Mouse (Mus musculus) heart, embryonic 15.5 days (tissue): ENCODE results near the gene Ndufa10. TPM values are rescaled to one million over a fixed set of nuclear protein-coding genes. Genes with fewer than 3 reads are reported as not detected.

ENCODE experiments used
- ATAC-seq: fragments of 200-750 bp; cut with Nextera tagmentation; replicated peaks from 2 replicates; pipeline ENCODE4 v1.8.0; 2017; ENCODE audit warnings: low read depth, moderate TSS enrichment; ENCODE audit not compliant: insufficient number of reproducible peaks, insufficient read depth, low FRiP score
- H3K27ac ChIP-seq: fragments of 300-500 bp; sonication (generic); 2 replicates; pipeline ENCODE4 v1.5.1; 2015; ENCODE audit warnings: mild to moderate bottlenecking, inconsistent platforms
- H3K27me3 ChIP-seq: fragments of 300-500 bp; sonication (generic); 2 replicates; pipeline ENCODE4 v1.6.1; 2015; ENCODE audit warnings: inconsistent platforms
- H3K36me3 ChIP-seq: fragments of 300-500 bp; sonication (generic); 2 replicates; pipeline ENCODE4 v1.6.1; 2015; ENCODE audit warnings: mild to moderate bottlenecking, inconsistent platforms
- H3K4me1 ChIP-seq: fragments of 300-500 bp; sonication (generic); replicated peaks from 2 replicates; pipeline ENCODE4 v1.6.1; 2015; ENCODE audit warnings: inconsistent platforms
- H3K4me2 ChIP-seq: fragments of 300-500 bp; sonication (generic); 2 replicates; pipeline ENCODE4 v1.6.1; 2015; ENCODE audit warnings: inconsistent platforms, mild to moderate bottlenecking, moderate library complexity
- H3K4me3 ChIP-seq: fragments of 300-500 bp; sonication (generic); 2 replicates; pipeline ENCODE4 v1.5.1; 2015; ENCODE audit warnings: mild to moderate bottlenecking, inconsistent platforms
- H3K9ac ChIP-seq: fragments of 300-500 bp; sonication (generic); 2 replicates; pipeline ENCODE4 v1.6.1; 2015; ENCODE audit warnings: mild to moderate bottlenecking, inconsistent platforms
- H3K9me3 ChIP-seq: fragments of 300-500 bp; sonication (generic); replicated peaks from 2 replicates; pipeline ENCODE4 v1.6.1; 2016; ENCODE audit warnings: inconsistent platforms
- WGBS: fragments of 180-500 bp; shearing (Covaris S2); methylation state at CpG from one replicate; pipeline ENCODE4 v1.1.7; 2015; ENCODE audit warnings: mixed read lengths; 5-methylcytosine and 5-hydroxymethylcytosine counted together
- polyA plus RNA-seq: library from polyadenylated mRNA; unstranded; fragments of >200 nt; fragmentation: Nextera tagmentation; extraction: Ambion mirVana; gene quantifications from 2 replicates; pipeline ENCODE4 v1.2.1, GENCODE M21; 2015

Gene Ndufa10
- polyA plus RNA-seq, 1 experiment from 2014 or later: 516 TPM

GRCm38 (mm10) chr1:92457758-92458157 is 15.9 kb downstream of the Ndufa10 start:
- H3K4me1 ChIP-seq: no peaks in the 10 kb centered on the region
- H3K4me2 ChIP-seq: no peak overlapping the region
- no peak overlapping the region for H3K4me3 ChIP-seq
- no peak overlapping the region for H3K27ac ChIP-seq
- no peaks in the 10 kb centered on the region for H3K9me3 ChIP-seq
- no peak for ATAC-seq
- H3K9ac ChIP-seq: no peak overlapping the region
- H3K27me3 ChIP-seq: no peaks in the 10 kb centered on the region
- peaks cover 85% of the 10 kb centered on the region for H3K36me3 ChIP-seq

- WGBS: 66% methylated on average over 8 of the region's 8 CpGs
- Histone ChIP-seq H3K27me3 (no peaks in the 10 kb centered on the region), H3K9me3 (no peaks in the 10 kb centered on the region), H3K27ac (no peak overlapping the region), H3K4me3 (no peak overlapping the region), H3K4me1 (0 out of 2 replicates have a peak, but pooled peaks cover under 1% of the 10 kb centered on the region), H3K4me2 (no peak overlapping the region), H3K9ac (no peak overlapping the region), H3K36me3 (peaks cover 85% of the 10 kb centered on the region)
- ATAC-seq: no peak
These were observed 19.8 kb downstream of the Ndufa10 start for GRCm38 (mm10) chr1:92453751-92454445.

DNA sequence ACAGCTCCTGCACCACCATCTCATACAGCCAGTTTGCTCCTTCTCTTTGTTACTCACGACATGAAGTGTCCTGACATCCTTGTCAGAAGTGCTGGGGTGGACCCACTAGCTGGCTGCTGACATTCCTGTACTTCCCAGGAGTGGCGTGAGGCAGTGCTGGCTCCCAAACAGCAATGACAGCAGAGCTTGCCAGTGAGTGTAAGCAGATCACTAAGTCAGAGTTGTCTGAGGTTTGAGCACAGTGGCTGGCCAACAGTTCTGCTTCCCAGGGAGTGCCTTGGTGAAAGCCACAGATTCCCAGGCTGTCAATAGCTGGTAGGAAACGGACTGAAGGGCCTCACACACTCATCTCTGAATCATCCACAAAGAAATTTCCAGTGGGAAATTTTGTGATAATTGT is 25.4 kb downstream of the Ndufa10 start:
- H3K27me3 ChIP-seq: no peaks in the 10 kb centered on the region
- no peak overlapping the region for H3K4me3 ChIP-seq
- peaks cover 74% of the 10 kb centered on the region for H3K36me3 ChIP-seq
- 56% methylated on average over 3 of the region's 3 CpGs for WGBS
- H3K9me3 ChIP-seq: no peaks in the 10 kb centered on the region
- no peak overlapping the region for H3K4me2 ChIP-seq
- no peak overlapping the region for H3K9ac ChIP-seq
- ATAC-seq: peak; percentile 67; the same call in 1 of the 2 replicates
- H3K4me1 ChIP-seq: 0 out of 2 replicates have a peak, but pooled peaks cover 5% of the 10 kb centered on the region
- peak overlapping the region; percentile 23; the same call in 1 of the 2 replicates for H3K27ac ChIP-seq

GRCm38 (mm10) chr1:92441453-92442063 is 32.1 kb downstream of the Ndufa10 start:
- Histone ChIP-seq H3K4me1 (peaks cover 22% of the 10 kb centered on the region), H3K4me3 (no peak overlapping the region), H3K9ac (no peak overlapping the region), H3K27me3 (no peaks in the 10 kb centered on the region), H3K36me3 (peaks cover 59% of the 10 kb centered on the region), H3K9me3 (no peaks in the 10 kb centered on the region), H3K4me2 (no peak overlapping the region), H3K27ac (no peak overlapping the region)
- no peak for ATAC-seq
- WGBS: 57% methylated on average over 6 of the region's 6 CpGs

DNA sequence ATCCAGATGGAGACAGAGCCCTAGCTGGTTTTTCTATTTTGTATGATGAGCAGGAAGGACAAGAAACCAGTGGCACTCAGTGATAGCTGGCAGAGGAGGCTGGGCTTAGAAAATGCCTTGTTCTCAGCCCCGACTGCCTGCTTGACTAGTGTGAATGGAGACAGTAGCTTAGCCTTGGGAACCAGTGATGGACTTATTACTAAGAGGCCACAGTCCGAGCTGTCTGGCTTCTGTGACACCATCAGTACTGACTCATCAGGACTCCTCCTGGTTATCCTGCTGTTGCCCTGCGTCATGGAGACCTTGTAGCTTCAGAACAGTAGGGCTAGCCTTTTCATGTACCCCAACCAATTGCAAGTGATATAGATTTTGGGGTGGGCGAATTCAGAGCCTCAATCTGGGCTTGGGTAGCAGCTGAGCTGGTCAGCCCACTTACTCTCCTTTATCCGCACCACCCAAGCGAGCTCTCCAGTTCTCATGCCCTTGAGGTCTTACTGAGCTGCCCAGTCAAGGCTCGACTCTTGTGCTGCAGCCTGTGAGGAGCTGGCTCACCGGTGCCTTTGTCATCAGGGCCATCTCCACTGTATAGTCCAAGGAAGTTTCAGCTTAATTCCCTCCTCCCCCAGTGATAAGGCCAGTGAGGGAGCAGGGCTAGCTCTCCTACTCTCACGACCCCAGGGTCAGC is 33.5 kb downstream of the Ndufa10 start:
- 82% methylated on average over 9 of the region's 9 CpGs for whole genome bisulfite sequencing
- no peak overlapping the region for H3K4me2 ChIP-seq

GRCm38 (mm10) chr1:92437678-92438271 is 35.9 kb downstream of the Ndufa10 start:
- Histone ChIP-seq H3K36me3 (peaks cover 43% of the 10 kb centered on the region), H3K9ac (no peak overlapping the region), H3K27ac (peak overlapping the region; percentile 80), H3K9me3 (no peaks in the 10 kb centered on the region), H3K27me3 (no peaks in the 10 kb centered on the region), H3K4me2 (0 out of 2 replicates have a peak overlapping the region, but pooled peaks have one; percentile 6), H3K4me3 (no peak overlapping the region), H3K4me1 (peaks cover 26% of the 10 kb centered on the region)
- peak; percentile 63 for ATAC-seq
- WGBS: 26% methylated on average over 9 of the region's 9 CpGs

More for the DNA sequence above, 33.5 kb downstream of the Ndufa10 start:
- peaks cover 26% of the 10 kb centered on the region for H3K4me1 ChIP-seq
- no peaks in the 10 kb centered on the region for H3K27me3 ChIP-seq
- no peaks in the 10 kb centered on the region for H3K9me3 ChIP-seq
- H3K4me3 ChIP-seq: no peak overlapping the region
- H3K27ac ChIP-seq: no peak overlapping the region
- no peak for ATAC-seq
- H3K36me3 ChIP-seq: peaks cover 51% of the 10 kb centered on the region
- no peak overlapping the region for H3K9ac ChIP-seq

DNA sequence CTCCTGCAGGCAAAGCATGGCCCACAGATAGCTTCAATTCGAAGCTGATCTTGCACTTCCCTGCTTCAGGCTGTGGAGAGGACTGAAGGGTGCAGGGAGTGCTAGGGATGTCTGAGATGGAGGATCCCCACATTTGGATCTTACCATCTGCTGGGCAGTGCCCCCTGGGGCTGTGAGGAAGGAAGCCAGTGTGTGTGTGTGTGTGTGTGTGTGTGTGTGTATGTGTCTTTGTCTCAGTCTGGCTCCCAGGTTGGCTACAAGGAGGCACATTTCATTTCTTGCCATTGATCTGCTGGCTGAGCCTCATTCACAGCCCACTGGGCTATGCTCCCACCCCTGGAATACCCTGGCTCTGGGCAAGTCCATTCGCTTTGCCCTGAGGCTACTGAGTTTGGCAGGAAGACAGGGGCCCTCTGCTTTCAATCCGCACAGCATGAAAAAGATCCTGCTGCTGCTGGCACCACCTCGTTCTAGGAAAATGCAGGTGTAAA is 36.8 kb downstream of the Ndufa10 start:
- peak overlapping the region; percentile 80 for H3K27ac ChIP-seq
- H3K4me2 ChIP-seq: no peak overlapping the region
- no peak overlapping the region for H3K4me3 ChIP-seq
- H3K4me1 ChIP-seq: peaks cover 26% of the 10 kb centered on the region
- H3K9me3 ChIP-seq: no peaks in the 10 kb centered on the region
- WGBS: 52% methylated on average over 4 of the region's 4 CpGs
- no peak for ATAC-seq
- no peaks in the 10 kb centered on the region for H3K27me3 ChIP-seq
- peaks cover 34% of the 10 kb centered on the region; the same call in 1 of the 2 replicates for H3K36me3 ChIP-seq
- H3K9ac ChIP-seq: no peak overlapping the region

GRCm38 (mm10) chr1:92434986-92435385 is 38.7 kb downstream of the Ndufa10 start:
- no peak overlapping the region for H3K4me2 ChIP-seq
- H3K27me3 ChIP-seq: no peaks in the 10 kb centered on the region
- no peak overlapping the region for H3K27ac ChIP-seq
- peaks cover 26% of the 10 kb centered on the region for H3K4me1 ChIP-seq
- ATAC-seq: no peak
- H3K36me3 ChIP-seq: peaks cover 18% of the 10 kb centered on the region; the same call in 1 of the 2 replicates
- H3K9me3 ChIP-seq: no peaks in the 10 kb centered on the region
- no peak overlapping the region for H3K4me3 ChIP-seq
- WGBS: 96% methylated on average over 1 of the region's 1 CpGs
- H3K9ac ChIP-seq: no peak overlapping the region; the same call in 1 of the 2 replicates

DNA sequence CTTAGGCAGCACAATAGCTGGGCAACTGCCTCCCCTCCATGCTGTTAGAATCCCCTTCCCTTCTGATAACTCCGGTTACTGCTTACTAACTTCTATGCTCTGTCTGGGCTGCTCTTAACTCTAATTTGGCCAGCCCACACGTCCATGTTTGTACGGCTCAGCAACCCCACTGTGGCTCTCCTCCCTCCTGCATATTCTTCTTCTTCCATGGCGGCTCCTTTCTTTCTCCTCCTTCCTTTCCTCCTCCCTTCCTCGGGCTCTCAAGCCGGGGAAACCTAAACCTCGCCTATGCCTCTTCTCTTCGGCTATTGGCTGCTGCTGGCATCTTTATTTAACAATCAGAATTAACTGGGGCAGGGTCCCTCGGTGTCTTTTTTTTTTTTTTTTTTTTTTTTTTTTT is 40.9 kb downstream of the Ndufa10 start:
- no peak overlapping the region for H3K4me2 ChIP-seq
- no peak overlapping the region for H3K9ac ChIP-seq
- H3K36me3 ChIP-seq: no peaks in the 10 kb centered on the region
- 75% methylated on average over 9 of the region's 9 CpGs for WGBS
- ATAC-seq: no peak
- H3K4me1 ChIP-seq: peaks cover 16% of the 10 kb centered on the region
- H3K4me3 ChIP-seq: no peak overlapping the region
- H3K27me3 ChIP-seq: no peaks in the 10 kb centered on the region
- H3K27ac ChIP-seq: no peak overlapping the region
- H3K9me3 ChIP-seq: no peaks in the 10 kb centered on the region

DNA sequence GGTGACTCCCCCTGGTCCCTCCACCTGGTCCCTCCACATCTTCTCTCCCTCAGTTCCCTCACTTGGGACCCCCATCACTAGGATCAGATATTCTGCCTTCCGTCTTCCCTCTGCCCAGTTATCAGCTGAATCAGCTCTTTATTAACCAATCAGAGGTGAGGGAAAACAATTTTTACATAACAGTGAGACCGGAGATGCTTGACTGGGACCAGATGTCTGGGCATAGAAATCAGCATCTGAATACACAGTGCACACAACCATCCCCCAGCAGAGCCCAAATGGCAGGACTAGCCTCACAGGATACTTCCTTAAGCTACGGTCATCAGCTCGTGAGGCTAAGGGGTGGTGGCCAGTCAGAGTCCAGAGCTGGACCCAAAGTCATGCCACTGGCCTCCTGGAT is 41.6 kb downstream of the Ndufa10 start:
- H3K27ac ChIP-seq: no peak overlapping the region
- H3K4me1 ChIP-seq: peaks cover 9% of the 10 kb centered on the region
- H3K4me2 ChIP-seq: no peak overlapping the region
- no peak overlapping the region for H3K4me3 ChIP-seq
- H3K9ac ChIP-seq: no peak overlapping the region
- 65% methylated on average over 4 of the region's 4 CpGs for WGBS
- no peaks in the 10 kb centered on the region for H3K36me3 ChIP-seq
- no peaks in the 10 kb centered on the region for H3K9me3 ChIP-seq
- no peak for ATAC-seq
- H3K27me3 ChIP-seq: no peaks in the 10 kb centered on the region

DNA sequence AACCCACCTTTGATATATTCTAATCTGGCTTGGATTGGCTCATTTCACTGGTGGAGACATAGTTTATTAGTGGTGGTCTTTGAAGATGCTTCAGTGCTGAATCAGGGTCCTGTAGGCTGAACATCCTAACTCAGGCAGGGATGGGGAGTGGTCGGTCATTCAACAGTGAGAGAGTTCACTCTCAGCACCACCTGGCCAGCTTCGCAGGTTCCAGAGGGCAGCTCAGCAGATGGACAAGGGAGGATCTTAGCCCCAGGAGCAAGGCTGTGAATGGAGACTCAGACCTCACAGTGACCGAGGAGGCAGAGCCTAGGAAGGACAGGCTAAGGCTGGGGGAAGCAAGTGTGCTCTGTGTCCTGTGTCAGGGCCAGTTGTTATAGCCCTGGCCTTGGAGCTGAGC is 42.2 kb downstream of the Ndufa10 start:
- H3K27me3 ChIP-seq: no peaks in the 10 kb centered on the region
- H3K9me3 ChIP-seq: no peaks in the 10 kb centered on the region
- H3K4me1 ChIP-seq: peaks cover 3% of the 10 kb centered on the region
- no peak for ATAC-seq
- no peaks in the 10 kb centered on the region for H3K36me3 ChIP-seq
- H3K4me3 ChIP-seq: no peak overlapping the region
- no peak overlapping the region for H3K4me2 ChIP-seq
- no peak overlapping the region for H3K9ac ChIP-seq
- no peak overlapping the region for H3K27ac ChIP-seq
- 76% methylated on average over 3 of the region's 3 CpGs for WGBS
